Mouse (Mus musculus) midbrain, embryonic 11.5 days (tissue): Measurements from ENCODE around the gene Sorcs2. TPM values are rescaled to one million over a fixed set of nuclear protein-coding genes. Genes with fewer than 3 reads are reported as not detected.

Experiments used
- ATAC-seq: fragments of 200-750 bp; cut with Nextera tagmentation; 2 replicates; pipeline ENCODE4 v1.8.0; 2017; ENCODE audit warnings: moderate TSS enrichment, moderate library complexity; ENCODE audit not compliant: low FRiP score
- DNase-seq: peaks from one replicate; pipeline ENCODE4 v3.0.0; 2015; ENCODE audit warnings: low spot score; ENCODE audit errors: missing footprints
- H3K27ac ChIP-seq: fragments of 300-500 bp; sonication (generic); 2 replicates; pipeline ENCODE4 v1.5.1; 2014; ENCODE audit warnings: low read depth, low read length
- H3K27me3 ChIP-seq: fragments of 300-500 bp; sonication (generic); 2 replicates; pipeline ENCODE4 v1.6.1; 2014; ENCODE audit warnings: mild to moderate bottlenecking, low read length, moderate library complexity, mixed read lengths; ENCODE audit not compliant: control insufficient read depth, insufficient read depth
- H3K36me3 ChIP-seq: fragments of 300-500 bp; sonication (generic); 2 replicates; pipeline ENCODE4 v1.6.1; 2014; ENCODE audit warnings: mild to moderate bottlenecking, low read length, moderate library complexity, mixed read lengths; ENCODE audit not compliant: control insufficient read depth, insufficient read depth
- H3K4me1 ChIP-seq: fragments of 300-500 bp; sonication (generic); 2 replicates; pipeline ENCODE4 v1.6.1; 2014; ENCODE audit warnings: low read length; ENCODE audit not compliant: control insufficient read depth, insufficient read depth
- H3K4me2 ChIP-seq: fragments of 300-500 bp; sonication (generic); 2 replicates; pipeline ENCODE4 v1.6.1; 2014; ENCODE audit warnings: mild to moderate bottlenecking, moderate library complexity
- H3K4me3 ChIP-seq: fragments of 300-500 bp; sonication (generic); 2 replicates; pipeline ENCODE4 v1.5.1; 2014; ENCODE audit warnings: low read depth, low read length
- H3K9ac ChIP-seq: fragments of 300-500 bp; sonication (generic); 2 replicates; pipeline ENCODE4 v1.6.1; 2014; ENCODE audit warnings: low read length
- H3K9me3 ChIP-seq: fragments of 300-500 bp; sonication (generic); 2 replicates; pipeline ENCODE4 v1.6.1; 2016; ENCODE audit warnings: low read length; ENCODE audit not compliant: control insufficient read depth
- WGBS: fragments of 180-500 bp; shearing (Covaris S2); extraction: QIAGEN DNeasy Blood & Tissue Kit; methylation state at CpG from one replicate; pipeline ENCODE4 v1.1.7; 2014; 5-methylcytosine and 5-hydroxymethylcytosine counted together
- polyA plus RNA-seq: library from polyadenylated mRNA; unstranded; fragments of >200 nt; fragmentation: Nextera tagmentation; extraction: Ambion mirVana; gene quantifications from 2 replicates; pipeline ENCODE4 v1.2.1, GENCODE M21; 2014

The Sorcs2 gene
- polyA plus RNA-seq, 1 experiment from 2014 or later, result 7.3 TPM

DNA sequence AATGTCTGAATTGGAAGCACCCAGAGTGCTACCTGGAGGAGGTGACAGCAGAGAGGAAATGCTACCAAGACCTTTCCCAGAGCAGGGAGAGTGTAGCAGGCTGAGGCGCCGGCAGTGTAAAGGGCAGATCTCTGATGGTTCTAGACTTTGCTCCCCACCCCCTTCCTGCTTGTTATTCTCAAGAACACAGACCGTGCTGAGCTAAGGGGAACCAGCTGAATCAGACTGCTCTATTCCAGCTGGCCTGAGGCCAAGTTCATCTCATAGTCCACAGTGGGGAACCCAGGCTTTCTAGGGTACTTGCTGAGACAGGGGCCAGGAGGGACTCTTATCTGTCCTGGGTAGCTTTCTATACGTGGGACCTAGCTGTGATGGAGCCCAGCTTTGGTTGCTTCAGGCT is 298.3 kb downstream of the Sorcs2 start:
- Histone ChIP-seq H3K27me3 (no peaks in the 10 kb centered on the region), H3K36me3 (no peaks in the 10 kb centered on the region), H3K4me2 (no peak overlapping the region), H3K4me1 (no peaks in the 10 kb centered on the region), H3K9ac (no peak overlapping the region), H3K4me3 (no peak overlapping the region), H3K27ac (no peak overlapping the region), H3K9me3 (no peaks in the 10 kb centered on the region)
- 80% methylated on average over 4 of the region's 4 CpGs for WGBS
- DNase-seq (no peak), ATAC-seq (no peak)

GRCm38 (mm10) chr5:36096046-36096445 is 301.9 kb downstream of the Sorcs2 start:
- H3K36me3 ChIP-seq, result no peaks in the 10 kb centered on the region
- no peaks in the 10 kb centered on the region for H3K27me3 ChIP-seq
- no peak overlapping the region for H3K9ac ChIP-seq
- H3K4me1 ChIP-seq, result no peaks in the 10 kb centered on the region
- DNase-seq (no peak), ATAC-seq (no peak)
- H3K4me3 ChIP-seq, result no peak overlapping the region
- no peak overlapping the region for H3K27ac ChIP-seq
- no peak overlapping the region for H3K4me2 ChIP-seq
- no peaks in the 10 kb centered on the region for H3K9me3 ChIP-seq
- WGBS, result 90% methylated on average over 8 of the region's 8 CpGs

DNA sequence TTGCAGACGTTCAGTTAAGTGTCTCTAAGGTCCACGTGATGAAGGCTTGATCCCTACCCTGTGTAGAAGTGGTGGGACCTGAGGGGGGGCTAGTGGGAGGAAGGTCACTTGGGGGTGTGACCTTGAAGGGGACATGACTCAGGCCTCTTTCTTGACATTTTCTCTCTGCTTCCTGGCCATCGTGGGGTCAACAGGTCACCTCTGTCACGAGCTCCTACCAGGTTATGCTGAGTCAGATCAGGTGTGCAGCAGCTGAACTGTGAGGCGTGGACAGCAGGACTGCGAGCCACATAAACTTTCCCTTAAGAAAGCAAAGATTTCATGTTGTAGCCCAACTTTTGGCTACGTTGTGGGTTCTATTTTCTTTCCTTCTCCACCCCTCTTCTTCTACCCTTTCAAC is 307.9 kb downstream of the Sorcs2 start:
- Histone ChIP-seq H3K27ac (no peak overlapping the region), H3K27me3 (no peaks in the 10 kb centered on the region), H3K9ac (no peak overlapping the region), H3K4me3 (no peak overlapping the region), H3K9me3 (no peaks in the 10 kb centered on the region), H3K4me2 (no peak overlapping the region), H3K4me1 (peaks cover 2% of the 10 kb centered on the region; the same call in 1 of the 2 replicates), H3K36me3 (no peaks in the 10 kb centered on the region)
- no peak for DNase-seq
- 86% methylated on average over 7 of the region's 7 CpGs for WGBS
- no peak for ATAC-seq

- H3K36me3 ChIP-seq, result no peaks in the 10 kb centered on the region
- 82% methylated on average over 2 of the region's 2 CpGs for WGBS
Observed at GRCm38 (mm10) chr5:36089243-36089642, 308.7 kb downstream of the Sorcs2 start.

DNA sequence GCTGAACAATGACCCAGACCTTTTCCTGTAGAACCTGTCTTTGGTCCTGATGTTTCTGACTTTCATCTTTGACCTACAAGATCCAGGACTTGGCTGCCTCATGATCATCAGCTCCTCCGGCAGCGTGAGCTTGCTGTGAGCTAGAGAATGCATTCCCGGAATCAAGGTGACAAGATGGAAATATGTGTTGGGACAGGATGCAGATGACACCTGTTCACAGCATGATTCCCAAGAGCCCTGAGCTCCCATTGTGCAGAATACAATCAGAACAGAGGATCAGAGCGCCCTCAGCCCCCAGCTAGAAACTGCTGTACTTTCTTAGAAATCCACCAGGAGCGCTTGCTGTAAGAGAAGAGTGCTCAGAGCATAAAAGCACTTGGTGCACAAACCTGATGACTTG is 311.0 kb downstream of the Sorcs2 start:
- no peaks in the 10 kb centered on the region for H3K9me3 ChIP-seq
- peaks cover 12% of the 10 kb centered on the region for H3K4me1 ChIP-seq
- DNase-seq, result no peak
- 78% methylated on average over 5 of the region's 5 CpGs for WGBS
- no peaks in the 10 kb centered on the region for H3K27me3 ChIP-seq
- no peak overlapping the region for H3K4me2 ChIP-seq
- H3K36me3 ChIP-seq, result no peaks in the 10 kb centered on the region
- H3K27ac ChIP-seq, result no peak overlapping the region
- ATAC-seq, result no peak
- no peak overlapping the region for H3K9ac ChIP-seq
- no peak overlapping the region for H3K4me3 ChIP-seq

More at GRCm38 (mm10) chr5:36089243-36089642, 308.7 kb downstream of the Sorcs2 start:
- H3K27ac ChIP-seq, result no peak overlapping the region
- H3K27me3 ChIP-seq, result no peaks in the 10 kb centered on the region
- H3K4me2 ChIP-seq, result no peak overlapping the region
- H3K9me3 ChIP-seq, result no peaks in the 10 kb centered on the region
- H3K4me1 ChIP-seq, result peaks cover 2% of the 10 kb centered on the region; the same call in 1 of the 2 replicates
- no peak for ATAC-seq
- no peak overlapping the region for H3K9ac ChIP-seq
- no peak for DNase-seq
- H3K4me3 ChIP-seq, result no peak overlapping the region

GRCm38 (mm10) chr5:36085621-36086020 is 312.3 kb downstream of the Sorcs2 start:
- no peak for ATAC-seq
- WGBS, result 81% methylated on average over 4 of the region's 4 CpGs

GRCm38 (mm10) chr5:36083869-36084565 is 313.9 kb downstream of the Sorcs2 start:
- 90% methylated on average over 9 of the region's 9 CpGs for WGBS
- no peak overlapping the region for H3K9ac ChIP-seq
- ATAC-seq, result no peak

More at GRCm38 (mm10) chr5:36085621-36086020, 312.3 kb downstream of the Sorcs2 start:
- H3K36me3 ChIP-seq, result no peaks in the 10 kb centered on the region
- H3K27me3 ChIP-seq, result no peaks in the 10 kb centered on the region
- H3K27ac ChIP-seq, result no peak overlapping the region
- no peak for DNase-seq
- H3K9ac ChIP-seq, result no peak overlapping the region
- peaks cover 16% of the 10 kb centered on the region for H3K4me1 ChIP-seq
- H3K4me2 ChIP-seq, result no peak overlapping the region
- no peak overlapping the region for H3K4me3 ChIP-seq
- no peaks in the 10 kb centered on the region for H3K9me3 ChIP-seq

GRCm38 (mm10) chr5:36081021-36081420 is 316.9 kb downstream of the Sorcs2 start:
- ATAC-seq, result no peak
- Histone ChIP-seq H3K4me1 (peaks cover 14% of the 10 kb centered on the region), H3K27ac (no peak overlapping the region)

More at GRCm38 (mm10) chr5:36083869-36084565, 313.9 kb downstream of the Sorcs2 start:
- Histone ChIP-seq H3K4me1 (peaks cover 16% of the 10 kb centered on the region), H3K36me3 (no peaks in the 10 kb centered on the region), H3K4me2 (no peak overlapping the region), H3K27ac (no peak overlapping the region), H3K4me3 (no peak overlapping the region), H3K9me3 (no peaks in the 10 kb centered on the region), H3K27me3 (no peaks in the 10 kb centered on the region)
- no peak for DNase-seq

GRCm38 (mm10) chr5:36075172-36076074 is 322.5 kb downstream of the Sorcs2 start:
- no peak overlapping the region for H3K9ac ChIP-seq
- no peak for ATAC-seq
- H3K9me3 ChIP-seq, result no peaks in the 10 kb centered on the region
- H3K4me2 ChIP-seq, result no peak overlapping the region
- no peaks in the 10 kb centered on the region for H3K36me3 ChIP-seq
- H3K27ac ChIP-seq, result no peak overlapping the region
- WGBS, result 93% methylated on average over 5 of the region's 5 CpGs
- DNase-seq, result no peak
- no peaks in the 10 kb centered on the region for H3K27me3 ChIP-seq
- H3K4me1 ChIP-seq, result no peaks in the 10 kb centered on the region
- no peak overlapping the region for H3K4me3 ChIP-seq

More at GRCm38 (mm10) chr5:36081021-36081420, 316.9 kb downstream of the Sorcs2 start:
- Histone ChIP-seq H3K36me3 (no peaks in the 10 kb centered on the region), H3K27me3 (no peaks in the 10 kb centered on the region), H3K4me2 (no peak overlapping the region), H3K9me3 (no peaks in the 10 kb centered on the region), H3K4me3 (no peak overlapping the region), H3K9ac (no peak overlapping the region)
- no peak for DNase-seq
- WGBS, result 83% methylated on average over 8 of the region's 8 CpGs
